Mouse (Mus musculus) ES-E14 (cell line): ENCODE data around the gene Psen1.

Experiments used
- HCFC1 ChIP-seq: IDR thresholded peaks from 2 replicates; pipeline ENCODE4 v1.6.1; 2012; ENCODE audit warnings: low read length, inconsistent platforms, borderline replicate concordance; ENCODE audit not compliant: insufficient read depth
- MAFK ChIP-seq: IDR thresholded peaks from 2 replicates; pipeline ENCODE4 v1.6.1; 2014; ENCODE audit warnings: mild to moderate bottlenecking, low read depth, low read length, inconsistent platforms; ENCODE audit not compliant: insufficient read depth
- ZC3H11A ChIP-seq: IDR thresholded peaks from 2 replicates; pipeline ENCODE4 v1.6.1; 2012; ENCODE audit warnings: low read depth, mild to moderate bottlenecking, inconsistent platforms, low read length, borderline replicate concordance
- ZNF384 ChIP-seq: IDR thresholded peaks from 2 replicates; pipeline ENCODE4 v1.6.1; 2012; ENCODE audit warnings: low read depth, low read length, inconsistent platforms

DNA sequence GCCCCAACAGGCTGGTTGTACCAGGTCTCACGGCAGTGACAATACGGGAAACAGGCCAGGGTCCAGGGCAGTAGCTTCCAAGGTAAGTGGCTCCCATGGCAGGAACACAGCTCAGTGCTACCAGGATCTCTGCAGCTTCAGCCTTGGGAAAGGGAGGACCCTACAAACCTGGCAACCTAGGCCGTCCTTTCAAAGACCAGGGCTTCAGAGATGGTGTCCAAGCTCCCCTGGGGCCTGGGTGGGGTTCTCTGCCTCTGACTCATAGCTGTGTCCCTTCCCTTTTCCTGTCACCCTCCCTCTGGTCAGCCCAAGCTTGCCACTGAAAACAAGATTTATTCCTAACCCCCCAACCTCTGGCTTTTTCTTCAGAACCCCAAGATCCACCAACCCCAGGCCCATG lies 92.2 kb downstream of the Psen1 start:
- no peak for TF ChIP-seq HCFC1
- TF ChIP-seq ZC3H11A, result no peak
- TF ChIP-seq ZNF384, result no peak
- no peak for TF ChIP-seq MAFK
